Mouse (Mus musculus) heart, adult 11 months (tissue): ENCODE measurements around the gene Tmem104.

Source experiments
- DNase-seq: peaks from one replicate; pipeline ENCODE4 v3.0.0; 2022

The Tmem104 gene

DNA sequence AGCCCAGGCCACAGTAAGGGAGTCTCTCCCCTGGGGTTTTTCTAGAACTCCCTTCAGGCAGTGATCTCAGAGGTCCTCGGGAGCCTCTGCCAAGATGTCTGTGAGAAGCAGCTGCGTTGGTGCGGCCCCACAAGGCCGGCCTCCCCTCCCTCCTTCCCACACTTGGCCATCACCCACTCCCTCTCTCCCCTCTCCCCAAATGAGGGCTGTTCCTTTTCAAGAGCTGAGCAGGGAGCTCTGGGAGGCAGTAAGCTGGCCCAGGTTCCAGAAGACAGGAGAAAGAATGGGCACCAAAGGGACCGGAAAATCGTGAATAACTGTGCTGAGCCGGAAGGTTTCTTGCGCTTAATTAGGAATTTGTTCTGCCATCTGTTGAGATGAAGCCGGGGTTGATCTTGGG, 44.6 kb downstream of the Tmem104 start:
- DNase-seq: no peak

DNA sequence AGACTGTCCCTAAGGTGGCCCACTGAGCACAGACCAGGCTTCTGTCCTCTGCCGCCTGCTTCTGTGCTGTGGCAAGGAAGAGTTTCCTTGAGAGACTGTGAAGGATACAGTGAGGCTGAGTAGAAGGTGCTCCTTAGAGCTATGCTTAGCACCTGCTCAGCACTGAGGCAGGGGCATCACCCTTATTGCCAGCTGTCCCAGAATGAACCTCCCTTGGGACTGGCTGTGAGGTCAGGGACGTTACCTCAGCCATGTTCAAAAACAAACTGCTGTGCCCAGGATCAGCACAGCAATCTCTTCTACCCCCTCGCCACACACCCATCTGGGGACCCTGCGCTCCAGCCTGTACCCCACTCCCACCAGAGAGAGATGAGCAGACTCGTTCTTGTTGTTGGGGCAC, 45.6 kb downstream of the Tmem104 start:
- DNase-seq: no peak

GRCm38 (mm10) chr11:115233526-115234290, 46.4 kb downstream of the Tmem104 start:
- DNase-seq: no peak

DNA sequence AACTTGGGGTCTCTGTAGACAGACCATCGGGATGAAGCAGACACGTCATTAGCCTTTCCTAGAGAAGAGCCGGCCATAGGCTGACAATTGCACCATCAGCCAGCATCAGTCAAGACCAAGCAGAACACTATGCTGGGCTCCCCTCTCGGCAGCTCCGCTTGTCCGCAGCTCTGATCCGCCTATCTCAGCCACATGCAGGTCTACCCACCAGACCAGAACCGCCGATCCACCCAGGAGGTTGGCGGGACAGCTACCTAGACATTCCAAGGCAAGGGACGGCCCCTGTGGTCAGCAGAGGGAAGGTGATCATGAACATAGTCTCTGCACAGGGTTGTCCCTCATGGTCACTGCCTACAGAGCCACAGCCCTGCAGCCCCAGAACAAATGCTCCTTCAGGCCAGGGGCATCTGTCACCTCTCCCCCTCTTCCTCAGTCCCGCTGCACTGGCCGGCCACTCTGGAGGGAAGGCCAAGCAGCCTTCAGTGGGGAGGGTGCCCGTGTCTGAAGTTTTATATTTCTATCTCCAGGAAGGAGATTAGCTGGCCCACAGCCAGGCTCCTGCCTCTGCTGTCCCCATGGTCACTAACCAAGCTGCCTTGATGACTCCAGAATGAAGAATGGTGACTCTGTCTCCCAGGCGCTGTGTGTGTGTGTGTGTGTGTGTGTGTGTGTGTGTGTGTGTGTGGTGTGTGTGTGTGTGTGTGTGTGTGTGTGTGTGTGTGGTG, 47.2 kb downstream of the Tmem104 start:
- no peak for DNase-seq

GRCm38 (mm10) chr11:115236570-115236969, 49.3 kb downstream of the Tmem104 start:
- no peak for DNase-seq

DNA sequence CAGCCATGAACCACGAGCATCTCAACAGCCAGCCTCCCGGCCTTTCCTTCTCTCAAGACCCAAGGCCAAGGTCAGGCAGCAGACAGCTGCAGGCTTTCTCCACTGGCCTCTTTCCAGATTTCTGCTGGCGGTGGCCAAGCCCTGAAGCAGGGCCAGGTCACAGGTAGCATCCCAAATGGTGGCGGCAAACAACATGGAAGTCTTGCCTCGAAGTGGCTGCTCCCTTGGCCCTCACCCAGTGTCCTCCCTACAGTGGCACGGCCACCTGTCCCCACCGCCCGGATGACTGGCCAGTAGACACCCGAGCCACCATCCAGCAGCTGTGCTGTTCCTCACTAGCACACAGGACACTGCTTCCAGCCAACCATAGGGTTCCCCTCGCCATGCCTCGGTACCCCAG, 54.1 kb downstream of the Tmem104 start:
- no peak for DNase-seq

GRCm38 (mm10) chr11:115242746-115243145, 55.5 kb downstream of the Tmem104 start:
- DNase-seq: no peak

GRCm38 (mm10) chr11:115243783-115244182, 56.5 kb downstream of the Tmem104 start:
- no peak for DNase-seq

GRCm38 (mm10) chr11:115244840-115245239, 57.6 kb downstream of the Tmem104 start:
- no peak for DNase-seq

DNA sequence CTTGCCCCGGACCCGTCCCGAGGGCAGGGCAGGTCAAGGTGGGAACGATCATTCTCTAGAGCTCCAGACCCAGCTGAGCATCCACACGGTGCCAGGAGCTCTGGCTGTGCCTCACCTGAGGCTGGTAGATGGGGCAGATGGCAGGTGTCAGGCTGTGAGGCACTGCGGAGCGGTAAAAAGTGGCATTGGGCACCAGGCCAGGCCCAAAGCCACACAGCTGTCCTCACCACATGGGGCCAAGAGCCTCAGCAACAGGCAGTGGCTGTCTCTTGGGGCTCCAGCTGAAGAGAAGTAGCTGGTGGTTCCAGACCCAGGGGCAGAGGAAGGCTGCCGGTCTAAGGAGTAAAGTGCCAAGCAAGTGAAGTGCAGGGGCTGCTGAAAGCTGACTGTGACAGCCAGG, 59.1 kb downstream of the Tmem104 start:
- no peak for DNase-seq

GRCm38 (mm10) chr11:115247240-115247639, 60.0 kb downstream of the Tmem104 start:
- no peak for DNase-seq

- DNase-seq: no peak
Measured at GRCm38 (mm10) chr11:115247945-115248344, 60.7 kb downstream of the Tmem104 start.

GRCm38 (mm10) chr11:115249721-115250404, 62.6 kb downstream of the Tmem104 start:
- DNase-seq: no peak

DNA sequence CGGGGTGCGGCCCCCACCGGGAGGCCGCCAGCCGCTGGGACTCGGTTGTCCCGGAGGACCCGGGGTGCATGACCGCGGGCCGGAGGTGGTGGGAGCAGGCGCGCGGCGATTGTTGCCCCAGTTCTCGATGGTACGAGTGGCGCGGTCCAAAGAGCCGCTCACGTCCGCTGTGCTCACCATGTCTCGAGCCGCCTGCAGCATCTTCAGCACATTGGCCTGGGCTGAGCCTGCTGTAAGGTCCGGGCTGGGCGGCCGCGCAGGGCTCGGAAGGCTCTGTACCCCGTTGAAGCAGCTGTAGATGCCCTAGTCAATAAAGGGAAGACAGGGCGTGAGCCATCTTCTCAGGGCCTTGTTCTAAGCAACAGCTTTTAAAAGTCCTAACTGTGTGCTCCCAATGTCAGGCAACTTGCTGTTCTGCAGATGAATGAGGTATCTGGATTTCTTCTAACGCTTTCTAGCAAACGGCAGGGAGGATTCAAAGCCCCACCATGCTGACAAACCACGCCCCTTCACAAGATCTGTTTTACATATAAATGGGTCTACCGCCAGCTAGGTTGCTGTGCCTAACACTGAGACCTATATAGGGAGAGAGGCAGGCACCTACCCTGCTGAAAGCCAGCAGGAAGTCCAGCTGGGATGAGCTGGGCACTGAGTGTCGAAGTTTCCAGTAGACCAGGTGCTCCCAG, 63.3 kb downstream of the Tmem104 start:
- no peak for DNase-seq

- no peak for DNase-seq
Measured at GRCm38 (mm10) chr11:115251258-115251657, 64.0 kb downstream of the Tmem104 start.

DNA sequence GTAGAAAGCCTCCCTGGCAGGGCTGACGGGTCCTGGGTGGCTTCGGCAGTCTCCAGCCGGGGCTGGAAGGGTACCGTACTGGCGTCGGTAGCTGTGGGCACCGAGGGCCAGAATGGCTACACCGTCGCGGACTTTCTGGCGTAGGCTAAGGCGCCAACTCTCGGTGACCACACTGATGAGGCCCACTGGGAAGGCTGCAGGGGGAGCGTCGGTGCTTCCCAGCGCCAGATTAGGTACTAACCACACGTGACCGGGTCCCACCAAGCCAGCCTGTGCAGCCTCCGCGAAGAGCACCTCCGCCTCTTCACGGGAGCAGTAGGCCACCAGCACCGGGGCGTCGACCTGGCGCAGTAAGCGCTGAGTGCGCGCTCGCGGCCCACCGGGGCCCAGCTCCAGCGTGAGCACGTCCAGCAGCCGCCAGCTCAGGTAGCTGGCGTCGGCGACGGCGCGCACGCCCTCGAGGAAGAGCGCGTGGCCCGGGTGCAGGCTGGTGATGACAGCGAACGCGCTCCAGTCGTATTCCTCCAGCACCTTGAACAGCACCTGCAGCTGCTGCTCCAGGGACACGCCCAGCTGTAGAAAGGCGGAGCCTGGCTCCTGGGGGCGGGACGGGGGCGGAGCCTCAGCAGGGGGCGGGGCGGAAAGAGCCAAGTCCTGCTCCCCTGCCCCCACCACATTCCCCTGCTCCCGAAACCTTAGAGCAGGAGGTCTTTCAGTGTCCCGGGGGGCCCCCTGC, 70.7 kb downstream of the Tmem104 start:
- no peak for DNase-seq

DNA sequence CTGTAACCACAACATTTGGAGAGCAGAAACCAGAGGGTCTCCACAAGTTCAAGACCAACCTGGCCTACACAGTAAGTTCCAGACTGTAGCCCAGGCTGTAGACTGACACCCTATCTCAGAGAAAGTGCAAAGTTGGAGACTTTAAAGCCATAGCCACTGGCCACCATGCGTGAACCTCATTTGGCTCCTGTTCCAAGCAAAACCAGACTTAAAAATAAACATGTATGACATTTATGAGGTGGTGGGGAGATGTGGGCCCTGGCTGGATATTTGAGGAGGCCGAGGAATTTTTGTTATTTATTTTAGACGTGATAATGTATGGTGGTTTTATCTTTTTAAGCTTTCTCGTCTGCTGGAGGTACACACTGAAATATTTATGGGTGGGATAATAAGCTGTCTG, 71.8 kb downstream of the Tmem104 start:
- DNase-seq: no peak

- no peak for DNase-seq
Measured at GRCm38 (mm10) chr11:115262954-115263353, 75.7 kb downstream of the Tmem104 start.

GRCm38 (mm10) chr11:115264136-115264861, 77.0 kb downstream of the Tmem104 start:
- DNase-seq: no peak

- DNase-seq: no peak
Measured at GRCm38 (mm10) chr11:115264862-115265668, 77.8 kb downstream of the Tmem104 start.
